Mouse (Mus musculus) heart, adult 2 months (tissue): ENCODE data around the gene Usp35. TPM values are rescaled to one million over a fixed set of nuclear protein-coding genes. Genes with fewer than 3 reads are reported as not detected.

Experiments used
- DNase-seq, 2 experiments: peaks; one replicate each; pipeline ENCODE4 v3.0.0; 2021
- H3K27ac ChIP-seq: fragments of 200-600 bp; 2 replicates; pipeline ENCODE4 v1.8.1; 2022
- H3K27me3 ChIP-seq: fragments of 200-500 bp; 2 replicates; pipeline ENCODE4 v1.6.1; 2012; ENCODE audit warnings: mild to moderate bottlenecking, low read length, inconsistent platforms, mixed read lengths; ENCODE audit not compliant: control insufficient read depth, insufficient read depth
- H3K36me3 ChIP-seq: fragments of 200-500 bp; 2 replicates; pipeline ENCODE4 v1.6.1; 2012; ENCODE audit warnings: low read length, inconsistent platforms; ENCODE audit not compliant: control insufficient read depth, insufficient read depth
- H3K4me1 ChIP-seq: fragments of 200-500 bp; 2 replicates; pipeline ENCODE4 v1.6.1; 2011; ENCODE audit warnings: low read length; ENCODE audit not compliant: control insufficient read depth, insufficient read depth
- H3K4me3 ChIP-seq: fragments of 200-600 bp; 2 replicates; pipeline ENCODE4 v1.8.1; 2022
- H3K79me2 ChIP-seq: fragments of 200-500 bp; replicated peaks from 2 replicates; pipeline ENCODE4 v1.6.1; 2012; ENCODE audit warnings: mild to moderate bottlenecking, inconsistent platforms, low read length, moderate library complexity, mixed read lengths; ENCODE audit not compliant: control insufficient read depth, insufficient read depth
- H3K9ac ChIP-seq: fragments of 200-500 bp; 2 replicates; pipeline ENCODE4 v1.6.1; 2012; ENCODE audit warnings: low read depth, mild to moderate bottlenecking, control low read depth, inconsistent platforms, low read length, mixed read lengths
- CTCF ChIP-seq: fragments of 200-600 bp; IDR thresholded peaks from 2 replicates; pipeline ENCODE4 v1.8.1; 2022; ENCODE audit warnings: antibody characterized with exemption, mild to moderate bottlenecking, moderate library complexity
- EP300 ChIP-seq: fragments of 200-500 bp; IDR thresholded peaks from 2 replicates; pipeline ENCODE4 v1.6.1; 2011; ENCODE audit warnings: low read depth, low read length, control low read depth; ENCODE audit not compliant: insufficient read depth
- POLR2A ChIP-seq: fragments of 200-500 bp; IDR thresholded peaks from 2 replicates; pipeline ENCODE4 v1.6.1; 2011; ENCODE audit warnings: mild to moderate bottlenecking, low read depth, low read length, control low read depth; ENCODE audit not compliant: insufficient read depth
- WGBS: fragments of 180-500 bp; shearing (Covaris S2); methylation state at CpG from one replicate; pipeline ENCODE4 v1.1.7; 2018; 5-methylcytosine and 5-hydroxymethylcytosine counted together
- intact Hi-C: fragments of 180-260 bp; cut with DNase I; formaldehyde crosslinking; loops from one replicate; pipeline ENCODE4 v1.15.1; 2025
- polyA plus RNA-seq: library from polyadenylated mRNA; depleted of rRNA; stranded (reverse); fragments of >200 nt; gene quantifications from 2 replicates; pipeline ENCODE4 v1.2.3, GENCODE M21; 2012
- total RNA-seq, 2 experiments: library from RNA; stranded (reverse); gene quantifications; 2 replicates each; pipeline ENCODE4 v1.2.3; 2021

The Usp35 gene
- total and polyA plus RNA-seq, 3 experiments, result 0.84 to 2.5 (median 1.0) TPM

DNA sequence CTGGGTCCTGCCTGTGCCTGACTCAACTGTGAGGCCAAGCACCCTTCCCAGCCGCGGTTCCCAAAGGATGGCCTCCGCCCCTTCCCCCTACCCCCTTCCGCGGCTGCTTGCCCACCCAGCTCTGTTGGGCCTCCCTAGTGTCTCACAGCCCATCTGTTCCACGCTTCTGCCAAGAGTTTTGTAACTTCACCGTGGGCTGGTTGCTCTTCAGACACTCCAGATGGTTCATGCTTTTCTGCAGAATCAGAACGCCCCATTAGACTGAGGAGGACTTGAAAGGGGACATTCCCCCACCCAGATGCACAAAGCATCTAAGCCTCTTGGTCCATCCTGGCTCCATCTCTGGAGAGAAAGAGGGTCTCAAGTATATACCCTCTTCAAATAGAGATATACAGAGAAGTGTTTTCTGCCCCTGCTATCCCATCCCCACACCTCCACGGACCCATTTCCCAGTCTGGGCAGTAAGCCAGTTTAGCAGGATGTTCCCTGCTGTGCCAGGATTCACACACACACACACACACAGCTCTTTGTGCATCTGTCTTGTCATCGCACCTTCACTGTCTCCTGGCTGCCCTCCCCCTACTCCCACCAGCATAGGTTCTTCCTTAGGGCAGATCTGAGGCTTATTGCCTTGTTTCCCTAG is 13.5 kb upstream of the Usp35 start:
- Histone ChIP-seq H3K36me3 (no peaks in the 10 kb centered on the region), H3K9ac (no peak overlapping the region), H3K4me3 (no peak overlapping the region), H3K79me2 (no peaks in the 10 kb centered on the region), H3K27ac (peak overlapping the region; percentile 31), H3K27me3 (no peaks in the 10 kb centered on the region), H3K4me1 (peaks cover 9% of the 10 kb centered on the region)
- intact Hi-C loops, result no loop called here
- no peak for TF ChIP-seq CTCF
- 0 out of 2 replicates have a peak, but pooled peaks have one; percentile 24 for TF ChIP-seq EP300
- WGBS, result 57% methylated on average over 10 of the region's 10 CpGs
- DNase-seq, result peak; percentile 70

DNA sequence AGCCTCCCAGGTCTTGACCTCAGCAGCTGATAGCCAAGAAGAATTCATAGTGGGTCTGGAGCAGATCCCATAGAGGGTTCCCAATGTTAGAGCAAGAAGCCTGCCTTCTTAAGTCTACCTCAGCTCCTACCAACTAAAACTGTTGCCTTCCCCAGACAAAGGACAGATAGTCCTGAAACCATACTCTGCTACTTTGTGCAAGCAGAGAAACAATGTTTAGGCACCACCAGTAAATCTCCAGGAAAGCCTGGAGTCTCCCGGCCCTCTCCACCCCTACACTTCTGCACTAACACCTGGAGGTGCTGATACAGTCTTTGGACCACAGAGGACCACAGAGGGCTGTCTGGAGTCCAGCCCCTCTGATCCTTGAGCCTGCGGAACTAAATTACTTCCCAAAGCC is 12.8 kb upstream of the Usp35 start:
- Histone ChIP-seq H3K4me3 (no peak overlapping the region), H3K27ac (peak overlapping the region; percentile 31), H3K9ac (no peak overlapping the region), H3K36me3 (no peaks in the 10 kb centered on the region), H3K79me2 (no peaks in the 10 kb centered on the region), H3K27me3 (no peaks in the 10 kb centered on the region), H3K4me1 (peaks cover 9% of the 10 kb centered on the region)
- intact Hi-C loops, result no loop called here
- TF ChIP-seq EP300 (no peak), CTCF (no peak), POLR2A (no peak)
- no peak for DNase-seq
- 79% methylated on average over 2 of the region's 2 CpGs for WGBS

DNA sequence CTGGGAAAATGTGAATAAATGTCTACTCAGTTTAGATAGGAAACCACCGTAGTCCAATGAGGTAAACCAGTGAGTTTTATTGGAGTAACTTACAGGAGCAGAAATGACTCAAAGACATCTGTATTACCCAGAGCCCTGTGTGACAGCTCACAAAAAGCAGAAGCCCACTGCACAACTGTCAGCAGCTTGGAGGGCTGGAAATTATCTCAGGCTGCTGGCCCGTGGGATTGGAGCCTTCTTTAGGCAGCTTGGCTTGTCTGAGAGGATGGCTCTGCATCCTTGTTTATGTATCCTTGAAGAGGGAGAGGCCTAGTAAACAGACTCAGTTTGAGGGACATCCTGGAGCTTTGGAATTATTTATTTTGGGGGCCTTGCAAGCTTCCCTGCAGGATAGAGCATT is 11.1 kb upstream of the Usp35 start:
- Histone ChIP-seq H3K79me2 (no peaks in the 10 kb centered on the region), H3K27me3 (no peaks in the 10 kb centered on the region), H3K27ac (0 out of 2 replicates have a peak overlapping the region, but pooled peaks have one; percentile 6), H3K36me3 (no peaks in the 10 kb centered on the region), H3K4me1 (peaks cover 9% of the 10 kb centered on the region), H3K4me3 (no peak overlapping the region), H3K9ac (no peak overlapping the region)
- intact Hi-C loops, result no loop called here
- 39% methylated on average over 2 of the region's 2 CpGs for WGBS
- TF ChIP-seq POLR2A, result no peak
- DNase-seq, result no peak

DNA sequence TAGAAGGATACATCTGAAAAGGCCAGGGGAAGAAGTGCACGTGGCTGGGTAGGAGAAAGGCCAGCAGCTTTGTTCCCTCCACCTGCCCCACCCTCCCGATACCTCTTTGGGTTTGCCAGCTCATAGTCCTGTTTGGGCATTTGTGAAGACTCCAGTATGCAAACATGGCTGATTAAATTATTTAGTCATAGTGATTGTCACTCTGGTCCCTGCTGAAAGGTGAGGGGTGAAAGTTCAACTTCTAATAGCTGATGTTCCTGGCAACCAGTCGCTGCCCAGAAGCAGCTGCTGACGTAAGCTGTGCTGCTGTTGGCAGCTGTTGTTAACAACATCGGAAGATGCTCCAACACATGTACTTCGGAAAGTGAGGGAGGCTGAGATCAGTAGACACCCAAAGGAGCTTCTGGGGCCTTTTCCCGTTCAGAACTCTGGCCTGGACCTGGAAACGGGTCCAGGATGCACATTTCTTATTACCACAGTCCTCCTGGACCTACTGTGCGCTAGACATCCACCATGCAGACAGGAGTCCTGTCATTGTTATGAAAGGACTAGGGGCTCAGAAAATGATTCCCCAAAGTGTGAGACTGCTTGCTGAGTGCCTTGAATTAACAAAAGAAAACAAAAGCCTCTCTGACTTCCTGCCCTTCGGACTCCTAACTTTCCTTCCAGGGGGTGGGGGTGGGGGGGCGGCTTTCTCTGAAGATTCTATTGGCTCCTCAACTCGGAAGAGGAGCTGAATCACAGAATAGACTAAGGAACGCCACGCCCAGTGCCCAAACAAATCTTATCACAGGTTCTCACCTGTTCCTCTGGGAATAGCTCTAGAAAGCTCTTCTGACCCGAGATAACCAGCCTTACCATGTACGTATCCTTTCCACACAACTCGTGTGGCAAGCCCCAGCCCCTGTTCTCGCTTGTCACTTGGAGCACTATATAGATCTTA is 9.4 kb upstream of the Usp35 start:
- Histone ChIP-seq H3K4me3 (no peak overlapping the region), H3K27me3 (no peaks in the 10 kb centered on the region), H3K27ac (peak overlapping the region; percentile 57), H3K4me1 (peaks cover 9% of the 10 kb centered on the region), H3K79me2 (no peaks in the 10 kb centered on the region), H3K9ac (no peak overlapping the region), H3K36me3 (no peaks in the 10 kb centered on the region)
- no peak for TF ChIP-seq EP300
- no peak for TF ChIP-seq CTCF
- TF ChIP-seq POLR2A, result no peak
- intact Hi-C loops, result no loop called here
- DNase-seq, result no peak
- WGBS, result 36% methylated on average over 18 of the region's 18 CpGs

DNA sequence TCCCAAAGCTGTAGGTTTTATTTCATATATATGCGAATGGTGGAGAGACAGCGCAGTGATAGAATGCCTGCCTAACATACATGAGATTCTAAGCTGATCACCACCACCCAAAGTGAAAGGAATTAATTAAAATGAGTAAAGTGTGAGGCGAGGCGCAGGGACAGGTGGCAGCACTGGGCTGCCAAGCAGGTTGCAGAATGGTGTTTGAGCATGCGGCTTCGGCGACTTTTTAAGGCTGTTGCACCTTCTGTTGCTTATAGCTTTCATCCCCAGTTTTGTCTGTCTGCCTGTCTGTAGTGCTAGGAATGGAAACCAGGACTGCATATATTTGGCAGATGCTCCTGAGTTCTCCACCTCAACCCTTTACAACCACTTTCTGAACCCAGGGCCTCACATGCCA is 7.8 kb upstream of the Usp35 start:
- Histone ChIP-seq H3K9ac (no peak overlapping the region), H3K36me3 (no peaks in the 10 kb centered on the region), H3K4me1 (peaks cover 9% of the 10 kb centered on the region), H3K27me3 (no peaks in the 10 kb centered on the region), H3K79me2 (no peaks in the 10 kb centered on the region), H3K27ac (no peak overlapping the region), H3K4me3 (no peak overlapping the region)
- intact Hi-C loops, result no loop called here
- 96% methylated on average over 7 of the region's 7 CpGs for WGBS
- TF ChIP-seq CTCF (no peak), POLR2A (no peak), EP300 (no peak)
- no peak for DNase-seq

DNA sequence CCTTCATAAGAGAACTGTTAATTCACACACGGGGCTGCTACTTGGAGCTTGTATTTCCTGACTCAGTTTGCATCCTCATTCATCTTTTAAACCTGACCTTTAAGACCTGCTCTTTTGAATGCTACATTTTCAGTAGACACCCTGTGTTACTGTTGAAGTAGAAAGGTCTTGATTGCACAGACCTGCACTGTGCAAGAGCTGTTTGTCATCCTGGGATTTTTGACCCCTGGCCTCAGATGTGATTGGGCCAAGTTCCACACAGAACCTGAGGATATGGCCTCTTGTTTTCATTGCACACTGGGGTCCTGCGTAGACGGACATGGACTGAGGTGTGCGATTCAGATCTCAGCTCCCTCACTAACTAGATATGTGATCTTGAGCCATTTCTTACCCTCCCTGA is 6.8 kb upstream of the Usp35 start:
- intact Hi-C loops, result no loop called here
- H3K4me3 ChIP-seq, result no peak overlapping the region
- H3K27ac ChIP-seq, result no peak overlapping the region
- H3K79me2 ChIP-seq, result no peaks in the 10 kb centered on the region
- no peaks in the 10 kb centered on the region for H3K36me3 ChIP-seq
- no peak overlapping the region for H3K9ac ChIP-seq
- no peak for TF ChIP-seq POLR2A
- no peak for TF ChIP-seq CTCF
- TF ChIP-seq EP300, result no peak
- DNase-seq, result no peak
- H3K27me3 ChIP-seq, result no peaks in the 10 kb centered on the region
- peaks cover 9% of the 10 kb centered on the region for H3K4me1 ChIP-seq
- WGBS, result 85% methylated on average over 4 of the region's 4 CpGs
